Mouse (Mus musculus): ENCODE results near the gene Tcn2.

GRCm38 (mm10) chr11:3900296-3900695 lies 31.7 kb downstream of the Tcn2 start:
- TF ChIP-seq POLR2A (IDR thresholded peaks at IDR 0.05; ENCODE audit: extremely low read depth, insufficient read depth, low read length) (no peak), CTCF (IDR thresholded peaks at IDR 0.05; ENCODE audit: extremely low read depth, insufficient read depth, low read length) (no peak)
